Mouse (Mus musculus) intestine, postnatal 0 days (tissue): Measurements from ENCODE around the gene Slc25a23. TPM values are rescaled to one million over a fixed set of nuclear protein-coding genes. Genes with fewer than 3 reads are reported as not detected.
A peak's percentile ranks its signal among the peaks of the same experiment; 100 is the strongest.

Experiments used
- ATAC-seq: fragments of 200-750 bp; cut with Nextera tagmentation; 2 replicates; pipeline ENCODE4 v1.8.0; 2017; ENCODE audit warnings: mild to moderate bottlenecking, moderate TSS enrichment, moderate library complexity
- H3K27ac ChIP-seq: fragments of 300-500 bp; sonication (generic); 2 replicates; pipeline ENCODE4 v1.5.1; 2014; ENCODE audit warnings: mild to moderate bottlenecking, low read depth, low read length, moderate library complexity
- H3K27me3 ChIP-seq: fragments of 300-500 bp; sonication (generic); replicated peaks from 2 replicates; pipeline ENCODE4 v1.6.1; 2014; ENCODE audit warnings: low read length, mixed read lengths; ENCODE audit not compliant: control insufficient read depth, insufficient read depth
- H3K36me3 ChIP-seq: fragments of 300-500 bp; sonication (generic); 2 replicates; pipeline ENCODE4 v1.6.1; 2014; ENCODE audit warnings: mild to moderate bottlenecking, moderate library complexity; ENCODE audit not compliant: control insufficient read depth, insufficient read depth
- H3K4me1 ChIP-seq: fragments of 300-500 bp; sonication (generic); replicated peaks from 2 replicates; pipeline ENCODE4 v1.6.1; 2014; ENCODE audit warnings: antibody characterized with exemption, low read length, mixed read lengths; ENCODE audit not compliant: control insufficient read depth, insufficient read depth
- H3K4me2 ChIP-seq: fragments of 300-500 bp; sonication (generic); replicated peaks from 2 replicates; pipeline ENCODE4 v1.6.1; 2014; ENCODE audit warnings: low read depth, mild to moderate bottlenecking, moderate library complexity
- H3K4me3 ChIP-seq: fragments of 300-500 bp; sonication (generic); 2 replicates; pipeline ENCODE4 v1.5.1; 2014; ENCODE audit warnings: low read depth, low read length
- H3K9ac ChIP-seq: fragments of 300-500 bp; sonication (generic); 2 replicates; pipeline ENCODE4 v1.6.1; 2014; ENCODE audit warnings: mild to moderate bottlenecking, low read depth, low read length
- H3K9me3 ChIP-seq: fragments of 300-500 bp; sonication (generic); 2 replicates; pipeline ENCODE4 v1.6.1; 2016; ENCODE audit warnings: mixed run types; ENCODE audit not compliant: control insufficient read depth
- CTCF ChIP-seq: sonication (generic); IDR thresholded peaks from 2 replicates; pipeline ENCODE4 v1.5.1; 2016; ENCODE audit warnings: low read depth, mild to moderate bottlenecking, control low read depth, antibody characterized with exemption, moderate library complexity
- WGBS: fragments of 180-500 bp; shearing (Covaris S2); extraction: QIAGEN DNeasy Blood & Tissue Kit; methylation state at CpG from one replicate; pipeline ENCODE4 v1.1.7; 2014; 5-methylcytosine and 5-hydroxymethylcytosine counted together
- polyA plus RNA-seq: library from polyadenylated mRNA; unstranded; fragments of >200 nt; fragmentation: Nextera tagmentation; extraction: Ambion mirVana; gene quantifications from 2 replicates; pipeline ENCODE4 v1.2.1, GENCODE M21; 2015

Slc25a23 gene
- polyA plus RNA-seq, 1 experiment from 2014 or later, result 5.1 TPM

GRCm38 (mm10) chr17:57031661-57032420 lies 27.8 kb downstream of the Slc25a23 start:
- ATAC-seq, result peak; percentile 94
- no peaks in the 10 kb centered on the region for H3K27me3 ChIP-seq
- H3K4me3 ChIP-seq, result peak overlapping the region; percentile 93
- TF ChIP-seq CTCF, result 0 out of 2 replicates have a peak, but pooled peaks have one; percentile 3
- no peaks in the 10 kb centered on the region for H3K9me3 ChIP-seq
- peak overlapping the region; percentile 63 for H3K4me2 ChIP-seq
- H3K9ac ChIP-seq, result peak overlapping the region; percentile 100; the same call in 1 of the 2 replicates
- under 1% methylated on average over 38 of the region's 38 CpGs for WGBS
- peaks cover 3% of the 10 kb centered on the region; the same call in 1 of the 2 replicates for H3K4me1 ChIP-seq
- H3K36me3 ChIP-seq, result peaks cover 19% of the 10 kb centered on the region
- peak overlapping the region; percentile 58 for H3K27ac ChIP-seq

GRCm38 (mm10) chr17:57030931-57031660 lies 28.6 kb downstream of the Slc25a23 start, which contains the start of gene Khsrp:
TSS of gene Khsrp (minus strand) at chr17:57031522.
- no peak for TF ChIP-seq CTCF
- ATAC-seq, result peak; percentile 0; the same call in 1 of the 2 replicates
- WGBS, result 1% methylated on average over 67 of the region's 99 CpGs

GRCm38 (mm10) chr17:57029691-57030090 lies 30.0 kb downstream of the Slc25a23 start:
- H3K4me3 ChIP-seq, result peak overlapping the region; percentile 93
- no peaks in the 10 kb centered on the region for H3K27me3 ChIP-seq
- peak overlapping the region; percentile 100; the same call in 1 of the 2 replicates for H3K9ac ChIP-seq
- no peak for TF ChIP-seq CTCF
- peaks cover 3% of the 10 kb centered on the region; the same call in 1 of the 2 replicates for H3K4me1 ChIP-seq
- no peak for ATAC-seq
- 15% methylated on average over 8 of the region's 8 CpGs for WGBS
- H3K4me2 ChIP-seq, result peak overlapping the region; percentile 92
- H3K9me3 ChIP-seq, result no peaks in the 10 kb centered on the region
- peaks cover 39% of the 10 kb centered on the region for H3K36me3 ChIP-seq
- H3K27ac ChIP-seq, result no peak overlapping the region; the same call in 1 of the 2 replicates

More at GRCm38 (mm10) chr17:57030931-57031660, 28.6 kb downstream of the Slc25a23 start, which contains the start of gene Khsrp:
- H3K9me3 ChIP-seq, result no peaks in the 10 kb centered on the region
- peak within 1 kb of the TSS; percentile 96 for H3K27ac ChIP-seq
- H3K4me3 ChIP-seq, result peak within 1 kb of the TSS; percentile 93
- peaks cover 26% of the 10 kb centered on the region for H3K36me3 ChIP-seq
- no peaks in the 10 kb centered on the region for H3K27me3 ChIP-seq
- H3K9ac ChIP-seq, result peak within 1 kb of the TSS; percentile 100
- peak within 1 kb of the TSS; percentile 92 for H3K4me2 ChIP-seq
- peaks cover 3% of the 10 kb centered on the region; the same call in 1 of the 2 replicates for H3K4me1 ChIP-seq

- H3K4me2 ChIP-seq, result no peak overlapping the region
- H3K27me3 ChIP-seq, result no peaks in the 10 kb centered on the region
- no peak overlapping the region for H3K27ac ChIP-seq
- H3K9me3 ChIP-seq, result no peaks in the 10 kb centered on the region
- no peak overlapping the region for H3K4me3 ChIP-seq
- H3K9ac ChIP-seq, result no peak overlapping the region
- no peak for ATAC-seq
- peaks cover 60% of the 10 kb centered on the region for H3K36me3 ChIP-seq
- no peak for TF ChIP-seq CTCF
- peaks cover 3% of the 10 kb centered on the region; the same call in 1 of the 2 replicates for H3K4me1 ChIP-seq
- 86% methylated on average over 4 of the region's 4 CpGs for WGBS
These were observed 32.2 kb downstream of the Slc25a23 start for GRCm38 (mm10) chr17:57027471-57027870.

- H3K4me1 ChIP-seq, result no peaks in the 10 kb centered on the region
- H3K4me3 ChIP-seq, result no peak overlapping the region
- no peak overlapping the region for H3K27ac ChIP-seq
- TF ChIP-seq CTCF, result no peak
- 85% methylated on average over 5 of the region's 5 CpGs for WGBS
- peaks cover 55% of the 10 kb centered on the region for H3K36me3 ChIP-seq
- no peaks in the 10 kb centered on the region for H3K27me3 ChIP-seq
- H3K9ac ChIP-seq, result no peak overlapping the region
- no peak overlapping the region for H3K4me2 ChIP-seq
- no peaks in the 10 kb centered on the region for H3K9me3 ChIP-seq
- ATAC-seq, result no peak
These were observed 38.7 kb downstream of the Slc25a23 start for GRCm38 (mm10) chr17:57020960-57021359.

- no peak overlapping the region for H3K27ac ChIP-seq
- ATAC-seq, result no peak
- H3K9me3 ChIP-seq, result no peaks in the 10 kb centered on the region
- H3K4me2 ChIP-seq, result no peak overlapping the region
- no peak overlapping the region for H3K9ac ChIP-seq
- H3K36me3 ChIP-seq, result peaks cover 42% of the 10 kb centered on the region
- WGBS, result 68% methylated on average over 2 of the region's 2 CpGs
- H3K4me1 ChIP-seq, result no peaks in the 10 kb centered on the region
- H3K27me3 ChIP-seq, result no peaks in the 10 kb centered on the region
- no peak for TF ChIP-seq CTCF
- no peak overlapping the region for H3K4me3 ChIP-seq
These were observed 40.0 kb downstream of the Slc25a23 start for GRCm38 (mm10) chr17:57019693-57020092.
